In the genomic region with DNA sequence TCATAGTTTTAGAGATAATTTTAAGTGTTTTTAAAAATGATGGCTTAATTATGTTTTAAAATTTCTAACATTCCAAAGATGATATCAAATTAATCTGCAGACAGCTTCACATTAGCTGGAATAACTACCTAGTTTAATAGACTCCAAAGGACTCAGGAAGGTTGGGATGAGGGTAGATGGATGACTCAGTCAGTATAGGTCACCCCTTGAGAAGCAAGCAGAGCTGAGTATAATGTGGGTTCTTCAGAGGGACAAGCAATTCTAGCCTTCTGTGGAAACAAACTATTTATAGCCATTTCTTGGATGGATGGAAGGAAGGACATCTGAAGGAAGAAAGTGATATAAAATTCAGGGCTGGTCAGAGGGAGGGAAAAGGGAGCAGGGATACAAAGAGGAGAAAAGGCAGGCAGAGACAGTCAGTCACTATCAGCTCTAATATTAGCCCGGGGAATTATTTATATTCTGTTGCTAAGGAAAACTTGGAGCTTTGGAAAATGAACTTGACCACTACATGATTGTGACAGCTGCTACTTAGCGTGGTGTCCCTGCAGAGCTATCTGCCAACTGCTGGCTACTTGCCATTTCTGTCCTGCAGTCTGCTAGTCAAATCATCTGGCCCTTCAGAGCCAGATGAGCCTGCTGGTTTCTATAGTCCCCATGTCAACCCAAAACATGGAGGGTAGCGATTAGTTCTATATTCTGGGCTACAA, we compare ENCODE assay signal across 9 mouse cellular contexts.
DNase-seq lines count a peak whose midpoint lies in the region; ATAC-seq and TF ChIP-seq lines count a peak whose summit lies in the region.
"Had no signal": no experiment of that assay in that cellular context is flagged by ENCODE, and none has a peak within 500 bp of the region (broad histone marks: within the 10 kb centered on the region; RNA-seq: fewer than 3 reads in every experiment).

No protein-coding gene starts in this region.

- no peak overlapping the region for H3K4me3 ChIP-seq in limb, embryonic 14.5 days (replicated peaks; ENCODE audit: low read length)
- no peak overlapping the region for H3K4me3 ChIP-seq in limb, embryonic 10.5 days
- no peak overlapping the region for H3K4me3 ChIP-seq in cerebellum, adult 2 months (replicated peaks; ENCODE audit: insufficient read depth, low read depth, low read length)
- H3K4me3 ChIP-seq in stomach, postnatal 0 days (ENCODE audit: low read depth, low read length) = no peak overlapping the region
- H3K4me3 ChIP-seq in thymus, adult 2 months (ENCODE audit: control insufficient read depth, insufficient read depth, low read length) = no peak overlapping the region

- H3K9ac ChIP-seq in limb, embryonic 14.5 days (ENCODE audit: low read depth, low read length, severe bottlenecking) = no peak overlapping the region
- no peak overlapping the region for H3K9ac ChIP-seq in stomach, postnatal 0 days (ENCODE audit: low read length)

- no peaks in the 10 kb centered on the region for H3K9me3 ChIP-seq in limb, embryonic 14.5 days (ENCODE audit: control insufficient read depth, low read length)
- no peaks in the 10 kb centered on the region for H3K9me3 ChIP-seq in limb, embryonic 10.5 days (replicated peaks)
- no peaks in the 10 kb centered on the region for H3K9me3 ChIP-seq in stomach, postnatal 0 days (ENCODE audit: control insufficient read depth, low read length)

- DNase-seq in limb, embryonic 14.5 days (ENCODE audit: low spot score) = peak; percentile 62
- no peak for DNase-seq in limb, embryonic 10.5 days (ENCODE audit: low spot score)
- DNase-seq in cerebellum, adult 2 months = peak; percentile 50 to 73
- DNase-seq in heart, adult 8-10 months (ENCODE audit: low spot score) = peak; percentile 77
- peak; percentile 62 for DNase-seq in lung, postnatal 25 days (ENCODE audit: low spot score)
- no peak for DNase-seq in spleen, postnatal 10 days (ENCODE audit: low spot score in 2 of 2)
- no peak for DNase-seq in stomach, postnatal 0 days (ENCODE audit: low spot score)
- no peak for DNase-seq in thymus, adult 2 months

- TF ChIP-seq POLR2A in limb, embryonic 14.5 days (IDR thresholded peaks at IDR 0.05; ENCODE audit: borderline replicate concordance, extremely low read depth, insufficient read depth, insufficient read length) = no peak
- no peak for TF ChIP-seq POLR2A in cerebellum, adult 2 months (IDR thresholded peaks at IDR 0.05; ENCODE audit: borderline replicate concordance, insufficient read depth, low read length)
- no peak for TF ChIP-seq POLR2A in thymus, adult 2 months (IDR thresholded peaks at IDR 0.05; ENCODE audit: control insufficient read depth, extremely low read depth, insufficient read depth, low read length, poor library complexity)

- 81% methylated on average over 3 of the region's 3 CpGs for WGBS in limb, embryonic 14.5 days
- 87% methylated on average over 3 of the region's 3 CpGs for WGBS in limb, embryonic 10.5 days
- WGBS in cerebellum, adult 2 months = 18% methylated on average over 3 of the region's 3 CpGs
- 47% methylated on average over 3 of the region's 3 CpGs for WGBS in stomach, postnatal 0 days
- 97% methylated on average over 3 of the region's 3 CpGs for WGBS in thymus, adult 2 months

- no peak for TF ChIP-seq EP300 in stomach, postnatal 0 days (optimal IDR thresholded peaks at IDR 0.05)

- peaks cover 18% of the 10 kb centered on the region for H3K36me3 ChIP-seq in limb, embryonic 14.5 days (ENCODE audit: control insufficient read depth, insufficient read depth, low read length)
- peaks cover 2% of the 10 kb centered on the region; the same call in 1 of the 2 replicates for H3K36me3 ChIP-seq in limb, embryonic 10.5 days
- 0 out of 2 replicates have a peak, but pooled peaks cover 2% of the 10 kb centered on the region for H3K36me3 ChIP-seq in stomach, postnatal 0 days (ENCODE audit: control insufficient read depth, insufficient read depth, low read length)
- H3K36me3 ChIP-seq in thymus, adult 2 months (ENCODE audit: control insufficient read depth, insufficient read depth, low read length) = peaks cover 5% of the 10 kb centered on the region; the same call in 1 of the 2 replicates

- H3K27me3 ChIP-seq in limb, embryonic 14.5 days (ENCODE audit: control insufficient read depth, insufficient read depth, low read length) = no peaks in the 10 kb centered on the region
- H3K27me3 ChIP-seq in limb, embryonic 10.5 days (ENCODE audit: low read depth, poor library complexity, severe bottlenecking) = no peaks in the 10 kb centered on the region
- H3K27me3 ChIP-seq in cerebellum, adult 2 months (ENCODE audit: control insufficient read depth, insufficient read depth, low read length) = no peaks in the 10 kb centered on the region
- H3K27me3 ChIP-seq in stomach, postnatal 0 days (ENCODE audit: control insufficient read depth, insufficient read depth, low read length) = no peaks in the 10 kb centered on the region
- no peaks in the 10 kb centered on the region for H3K27me3 ChIP-seq in thymus, adult 2 months (ENCODE audit: control insufficient read depth, insufficient read depth, low read length)
- H3K27me3 ChIP-seq: Patski had no signal

- no peak overlapping the region for H3K27ac ChIP-seq in limb, embryonic 14.5 days (replicated peaks; ENCODE audit: low read depth, low read length)
- no peak overlapping the region for H3K27ac ChIP-seq in limb, embryonic 10.5 days
- no peak overlapping the region for H3K27ac ChIP-seq in cerebellum, adult 2 months (ENCODE audit: insufficient read depth, low read length)
- H3K27ac ChIP-seq in stomach, postnatal 0 days (replicated peaks) = no peak overlapping the region
- no peak overlapping the region for H3K27ac ChIP-seq in thymus, adult 2 months (ENCODE audit: control insufficient read depth, insufficient read depth, low read length)

- no peak overlapping the region for H3K4me2 ChIP-seq in limb, embryonic 14.5 days (replicated peaks; ENCODE audit: low read depth, low read length, severe bottlenecking)
- H3K4me2 ChIP-seq in stomach, postnatal 0 days (replicated peaks; ENCODE audit: low read depth) = no peak overlapping the region

- peak; percentile 65 for ATAC-seq in limb, embryonic 14.5 days (ENCODE audit: low FRiP score, low read depth)
- no peak for ATAC-seq in stomach, postnatal 0 days (ENCODE audit: low FRiP score, low TSS enrichment)
- ATAC-seq: Patski had no signal

- no peak for TF ChIP-seq CTCF in cerebellum, adult 2 months (IDR thresholded peaks at IDR 0.05; ENCODE audit: borderline replicate concordance, insufficient read depth, low read depth, low read length)
- TF ChIP-seq CTCF in stomach, postnatal 0 days (IDR thresholded peaks at IDR 0.05; ENCODE audit: low read depth) = no peak
- TF ChIP-seq CTCF in thymus, adult 2 months (IDR thresholded peaks at IDR 0.05; ENCODE audit: borderline replicate concordance, control insufficient read depth, extremely low read depth, insufficient read depth, low read length, poor library complexity) = no peak

- no peaks in the 10 kb centered on the region for H3K4me1 ChIP-seq in limb, embryonic 14.5 days (ENCODE audit: control insufficient read depth, insufficient read depth, low read length)
- peaks cover 9% of the 10 kb centered on the region; the same call in 1 of the 2 replicates for H3K4me1 ChIP-seq in limb, embryonic 10.5 days
- peaks cover 6% of the 10 kb centered on the region; the same call in 1 of the 2 replicates for H3K4me1 ChIP-seq in cerebellum, adult 2 months (ENCODE audit: control insufficient read depth, insufficient read depth, low read length)
- no peaks in the 10 kb centered on the region for H3K4me1 ChIP-seq in stomach, postnatal 0 days (replicated peaks; ENCODE audit: control insufficient read depth, insufficient read depth)
- no peaks in the 10 kb centered on the region for H3K4me1 ChIP-seq in thymus, adult 2 months (replicated peaks; ENCODE audit: control insufficient read depth, insufficient read depth, low read length)

Comparison
In these comparisons a context has a peak if more than half of its experiments do, and no peak if none do; other contexts are left out.
1. DNase-seq: peak in limb, embryonic 14.5 days (single experiment), cerebellum, adult 2 months (2 of 2), heart, adult 8-10 months (single experiment) and lung, postnatal 25 days (single experiment); none in limb, embryonic 10.5 days (single experiment), spleen, postnatal 10 days (0 of 2), stomach, postnatal 0 days (single experiment) and thymus, adult 2 months (single experiment).